Mouse (Mus musculus) olfactory bulb, adult 2 months (tissue): ENCODE data around the gene Acot3.

Source experiments
- CTCF ChIP-seq: fragments of 200-500 bp; IDR thresholded peaks from 2 replicates; pipeline ENCODE4 v1.5.1; 2012; ENCODE audit warnings: low read depth, mild to moderate bottlenecking, low read length, moderate library complexity; ENCODE audit not compliant: insufficient read depth
- POLR2A ChIP-seq: fragments of 200-500 bp; IDR thresholded peaks from 2 replicates; pipeline ENCODE4 v1.6.1; 2012; ENCODE audit warnings: mild to moderate bottlenecking, low read depth, low read length, moderate library complexity; ENCODE audit not compliant: insufficient read depth

- TF ChIP-seq CTCF (no peak), POLR2A (no peak)
These were observed 41.7 kb upstream of the Acot3 start for GRCm38 (mm10) chr12:84010201-84010600.
